Mouse (Mus musculus) embryonic facial prominence, embryonic 10.5 days (tissue): ENCODE results near the gene Vmp1. TPM values are rescaled to one million over a fixed set of nuclear protein-coding genes. Genes with fewer than 3 reads are reported as not detected.

ENCODE experiments used
- DNase-seq: peaks from one replicate; pipeline ENCODE4 v3.0.0-alpha.2; 2017; ENCODE audit warnings: low spot score
- H3K27ac ChIP-seq: fragments of 300-500 bp; sonication (generic); replicated peaks from 2 replicates; pipeline ENCODE4 v1.5.1; 2016; ENCODE audit warnings: mild to moderate bottlenecking
- H3K27me3 ChIP-seq: fragments of 300-500 bp; sonication (generic); replicated peaks from 2 replicates; pipeline ENCODE4 v1.6.1; 2016; ENCODE audit warnings: low read depth, mild to moderate bottlenecking; ENCODE audit not compliant: poor library complexity, severe bottlenecking
- H3K36me3 ChIP-seq: fragments of 300-500 bp; sonication (generic); replicated peaks from 2 replicates; pipeline ENCODE4 v1.6.1; 2016; ENCODE audit warnings: mild to moderate bottlenecking, moderate library complexity
- H3K4me1 ChIP-seq: fragments of 300-500 bp; sonication (generic); 2 replicates; pipeline ENCODE4 v1.6.1; 2016
- H3K4me3 ChIP-seq: fragments of 300-500 bp; sonication (generic); 2 replicates; pipeline ENCODE4 v1.5.1; 2016; ENCODE audit warnings: mild to moderate bottlenecking, moderate library complexity
- H3K9me3 ChIP-seq: fragments of 300-500 bp; sonication (generic); 2 replicates; pipeline ENCODE4 v1.6.1; 2016; ENCODE audit warnings: mild to moderate bottlenecking
- WGBS: fragments of 180-500 bp; shearing (Covaris S2); methylation state at CpG from one replicate; pipeline ENCODE4 v1.1.7; 2016; 5-methylcytosine and 5-hydroxymethylcytosine counted together
- polyA plus RNA-seq: library from polyadenylated mRNA; unstranded; fragments of >200 nt; fragmentation: Nextera tagmentation; extraction: Ambion mirVana; gene quantifications from 2 replicates; pipeline ENCODE4 v1.2.1, GENCODE M21; 2016

The Vmp1 gene
- polyA plus RNA-seq: 84.9 and 89.9 TPM in 2 replicates

GRCm38 (mm10) chr11:86683395-86684125 lies at the start of gene Vmp1, which contains the start of gene Ptrh2:
Gene Vmp1 (minus strand): TSS chr11:86683836.
Gene Ptrh2 (plus strand): TSS chr11:86683985.
- H3K36me3 ChIP-seq: peaks cover 30% of the 10 kb centered on the region
- H3K4me3 ChIP-seq: peak within 1 kb of the TSS; percentile 86
- peak; percentile 97 for DNase-seq
- H3K9me3 ChIP-seq: no peaks in the 10 kb centered on the region
- peak within 1 kb of the TSS; percentile 90 for H3K27ac ChIP-seq
- H3K4me1 ChIP-seq: peaks cover 32% of the 10 kb centered on the region
- no peaks in the 10 kb centered on the region for H3K27me3 ChIP-seq
- WGBS: under 1% methylated on average over 56 of the region's 56 CpGs

- no peaks in the 10 kb centered on the region for H3K27me3 ChIP-seq
- no peak for DNase-seq
- H3K27ac ChIP-seq: no peak overlapping the region
- H3K36me3 ChIP-seq: peaks cover 92% of the 10 kb centered on the region
- H3K4me1 ChIP-seq: no peaks in the 10 kb centered on the region
- WGBS: 90% methylated on average over 2 of the region's 2 CpGs
- H3K9me3 ChIP-seq: no peaks in the 10 kb centered on the region
- H3K4me3 ChIP-seq: no peak overlapping the region
Observed at GRCm38 (mm10) chr11:86731443-86731842, 47.8 kb upstream of the Vmp1 start.

GRCm38 (mm10) chr11:86725607-86726006 lies 42.0 kb upstream of the Vmp1 start:
- no peaks in the 10 kb centered on the region for H3K4me1 ChIP-seq
- no peak for DNase-seq
- peaks cover 96% of the 10 kb centered on the region for H3K36me3 ChIP-seq
- no peak overlapping the region for H3K4me3 ChIP-seq
- no peaks in the 10 kb centered on the region for H3K9me3 ChIP-seq
- no peak overlapping the region for H3K27ac ChIP-seq
- H3K27me3 ChIP-seq: no peaks in the 10 kb centered on the region

DNA sequence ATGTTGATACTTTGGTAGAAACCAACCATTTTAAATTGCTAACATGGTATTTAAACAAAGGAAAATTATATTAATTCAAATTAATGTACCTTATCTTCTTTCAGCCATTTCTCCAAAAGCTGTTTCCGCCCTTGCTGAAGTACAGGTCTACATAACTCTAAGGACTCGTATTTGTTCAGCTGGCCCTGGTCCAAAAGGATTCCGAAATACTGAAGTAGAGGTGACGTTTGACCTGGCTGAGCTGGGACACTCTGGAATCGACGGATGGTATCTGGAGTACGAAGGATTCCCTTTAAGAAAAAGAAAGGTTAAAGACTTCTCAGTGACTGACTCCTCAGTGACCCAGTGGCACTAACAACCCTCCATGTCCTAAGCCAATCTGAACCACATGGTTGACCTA lies 41.3 kb upstream of the Vmp1 start:
- no peak for DNase-seq
- 88% methylated on average over 7 of the region's 7 CpGs for WGBS
- Histone ChIP-seq H3K27me3 (no peaks in the 10 kb centered on the region), H3K4me1 (no peaks in the 10 kb centered on the region), H3K27ac (no peak overlapping the region), H3K9me3 (no peaks in the 10 kb centered on the region), H3K4me3 (no peak overlapping the region), H3K36me3 (peaks cover 96% of the 10 kb centered on the region)

DNA sequence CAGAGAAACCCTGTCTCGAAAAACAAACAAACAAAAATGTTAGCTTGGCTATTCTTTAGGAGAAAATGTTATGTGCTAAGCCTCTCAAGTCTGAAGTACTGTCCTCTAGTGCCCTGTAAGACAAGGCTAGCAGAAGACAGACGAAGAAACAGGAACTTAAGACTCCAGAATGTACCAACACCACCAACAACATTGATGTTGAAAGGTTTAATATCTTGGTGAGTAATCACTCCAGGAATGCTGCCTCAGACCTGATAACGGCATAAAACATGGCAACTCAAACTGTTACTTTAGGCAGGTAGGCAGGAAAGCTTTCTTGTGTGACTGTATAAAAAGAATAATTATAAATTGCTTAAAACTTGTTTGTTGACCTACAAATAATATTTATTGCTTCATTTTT lies 40.4 kb upstream of the Vmp1 start:
- peaks cover 96% of the 10 kb centered on the region for H3K36me3 ChIP-seq
- no peak overlapping the region for H3K27ac ChIP-seq
- no peaks in the 10 kb centered on the region for H3K9me3 ChIP-seq
- no peak overlapping the region for H3K4me3 ChIP-seq
- no peak for DNase-seq
- no peaks in the 10 kb centered on the region for H3K4me1 ChIP-seq
- H3K27me3 ChIP-seq: no peaks in the 10 kb centered on the region
- WGBS: 94% methylated on average over 3 of the region's 3 CpGs

DNA sequence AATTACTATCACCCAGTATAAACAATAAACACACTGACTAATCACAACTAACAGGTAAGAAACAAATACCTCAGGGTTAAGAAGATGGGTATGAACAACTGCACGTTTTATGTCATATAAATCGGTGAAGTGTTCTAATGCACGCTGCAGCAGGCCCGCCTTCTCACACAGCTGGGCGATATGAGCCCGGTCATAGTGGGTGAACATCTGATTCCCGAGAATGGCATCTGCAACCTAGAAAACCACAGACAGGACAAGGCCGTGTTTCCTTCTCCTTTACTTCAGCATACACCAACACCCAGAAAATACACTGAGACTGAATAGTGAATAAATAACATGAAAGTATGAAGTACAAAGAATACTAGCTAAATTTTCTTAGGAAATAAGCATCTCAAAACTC lies 35.8 kb upstream of the Vmp1 start:
- H3K27me3 ChIP-seq: no peaks in the 10 kb centered on the region
- no peaks in the 10 kb centered on the region for H3K4me1 ChIP-seq
- H3K9me3 ChIP-seq: no peaks in the 10 kb centered on the region
- WGBS: 94% methylated on average over 8 of the region's 8 CpGs
- H3K4me3 ChIP-seq: no peak overlapping the region
- peaks cover 91% of the 10 kb centered on the region for H3K36me3 ChIP-seq
- DNase-seq: no peak
- H3K27ac ChIP-seq: no peak overlapping the region

DNA sequence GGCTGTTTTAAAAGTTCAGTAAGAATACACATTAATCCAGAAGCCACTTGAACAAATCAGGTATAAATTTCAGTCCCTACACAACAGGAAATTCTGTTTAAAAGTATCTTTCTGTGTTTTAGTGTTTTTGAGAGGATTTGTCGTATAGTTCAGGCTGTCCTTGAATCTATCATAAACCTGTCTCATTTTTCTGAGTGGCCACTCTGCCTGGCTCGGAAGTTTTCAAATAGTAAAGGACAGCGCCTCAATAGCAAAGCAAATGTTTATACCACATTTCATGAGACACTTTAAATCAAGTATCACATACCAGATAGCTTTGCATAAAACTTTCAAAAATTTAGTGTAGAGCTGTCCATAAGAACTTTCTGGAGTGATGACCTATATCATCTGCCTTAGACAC lies 34.7 kb upstream of the Vmp1 start:
- H3K4me1 ChIP-seq: no peaks in the 10 kb centered on the region
- no peaks in the 10 kb centered on the region for H3K27me3 ChIP-seq
- H3K9me3 ChIP-seq: no peaks in the 10 kb centered on the region
- H3K4me3 ChIP-seq: no peak overlapping the region
- DNase-seq: no peak
- 96% methylated on average over 3 of the region's 3 CpGs for WGBS
- H3K27ac ChIP-seq: no peak overlapping the region
- peaks cover 91% of the 10 kb centered on the region for H3K36me3 ChIP-seq

DNA sequence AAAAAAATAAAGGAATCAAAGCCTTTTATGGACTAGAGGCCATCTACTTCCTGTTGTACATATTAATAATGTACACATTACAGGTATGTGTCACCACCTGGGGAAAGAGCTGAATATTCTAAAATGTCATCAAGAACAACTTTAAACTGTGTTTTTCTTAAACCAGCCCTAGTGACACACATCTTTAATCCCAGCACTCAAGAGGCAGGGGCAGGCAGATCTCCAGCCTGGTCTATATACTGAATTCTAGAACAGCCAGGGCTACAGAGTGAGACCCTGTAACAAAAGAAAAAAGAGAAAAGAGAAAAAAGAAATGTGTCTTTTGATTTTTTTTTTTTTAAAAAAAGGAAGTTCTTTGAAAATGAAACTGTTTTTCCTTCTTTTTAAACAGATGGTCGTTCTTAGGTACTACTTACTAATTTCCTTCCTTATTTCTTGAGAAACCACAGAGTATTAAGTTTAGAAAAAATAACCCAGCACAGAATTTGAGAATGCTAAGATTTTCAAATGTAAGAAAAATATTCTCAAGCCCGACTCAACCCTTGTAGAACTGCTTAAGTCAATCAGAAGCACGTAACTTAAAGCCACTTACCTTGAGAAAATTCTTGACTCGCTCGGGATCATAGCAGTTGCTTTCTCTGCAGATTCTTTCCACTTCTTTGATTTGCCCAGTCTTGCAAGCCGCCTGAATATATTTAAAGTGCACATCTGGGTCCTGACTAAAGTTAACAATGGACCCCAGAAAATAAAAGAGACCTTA lies 33.9 kb upstream of the Vmp1 start:
- H3K27ac ChIP-seq: no peak overlapping the region
- no peaks in the 10 kb centered on the region for H3K4me1 ChIP-seq
- no peak for DNase-seq
- no peaks in the 10 kb centered on the region for H3K9me3 ChIP-seq
- no peaks in the 10 kb centered on the region for H3K27me3 ChIP-seq
- H3K36me3 ChIP-seq: peaks cover 94% of the 10 kb centered on the region
- no peak overlapping the region for H3K4me3 ChIP-seq
- WGBS: 93% methylated on average over 6 of the region's 6 CpGs

DNA sequence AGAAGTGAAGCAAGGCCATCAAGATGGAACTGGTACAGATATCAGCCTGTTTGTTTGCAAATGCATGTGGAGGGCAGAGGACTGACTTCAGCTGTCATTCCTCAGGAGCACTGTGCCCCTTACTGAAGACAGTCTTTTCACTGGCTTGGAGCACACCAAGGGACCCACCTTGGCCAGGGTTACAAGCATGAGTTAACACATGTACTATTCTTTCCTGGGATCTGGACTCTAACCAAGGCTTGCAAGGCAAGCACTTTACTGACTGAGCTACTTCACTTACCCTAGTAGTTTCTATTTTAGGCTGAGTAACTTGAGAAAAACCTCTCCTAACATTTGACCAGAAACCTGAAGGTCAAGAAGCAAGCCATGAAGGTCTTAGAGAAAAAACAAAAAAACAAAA lies 31.0 kb upstream of the Vmp1 start:
- DNase-seq: no peak
- peaks cover 94% of the 10 kb centered on the region for H3K36me3 ChIP-seq
- no peaks in the 10 kb centered on the region for H3K27me3 ChIP-seq
- no peaks in the 10 kb centered on the region for H3K9me3 ChIP-seq
- no peak overlapping the region for H3K4me3 ChIP-seq
- H3K27ac ChIP-seq: no peak overlapping the region
- H3K4me1 ChIP-seq: no peaks in the 10 kb centered on the region

GRCm38 (mm10) chr11:86701151-86701550 lies 17.5 kb upstream of the Vmp1 start:
- peaks cover 96% of the 10 kb centered on the region for H3K36me3 ChIP-seq
- WGBS: 96% methylated on average over 4 of the region's 4 CpGs
- DNase-seq: no peak
- H3K4me3 ChIP-seq: no peak overlapping the region
- no peaks in the 10 kb centered on the region for H3K4me1 ChIP-seq
- H3K9me3 ChIP-seq: no peaks in the 10 kb centered on the region
- H3K27ac ChIP-seq: no peak overlapping the region
- H3K27me3 ChIP-seq: no peaks in the 10 kb centered on the region

GRCm38 (mm10) chr11:86695461-86695860 lies 11.8 kb upstream of the Vmp1 start:
- no peaks in the 10 kb centered on the region for H3K4me1 ChIP-seq
- no peak overlapping the region for H3K27ac ChIP-seq
- WGBS: 88% methylated on average over 4 of the region's 4 CpGs
- H3K9me3 ChIP-seq: no peaks in the 10 kb centered on the region
- no peak overlapping the region for H3K4me3 ChIP-seq
- H3K27me3 ChIP-seq: no peaks in the 10 kb centered on the region
- DNase-seq: no peak
- peaks cover 97% of the 10 kb centered on the region for H3K36me3 ChIP-seq

- Histone ChIP-seq H3K9me3 (no peaks in the 10 kb centered on the region), H3K27me3 (no peaks in the 10 kb centered on the region), H3K4me3 (no peak overlapping the region), H3K4me1 (no peaks in the 10 kb centered on the region), H3K36me3 (peaks cover 97% of the 10 kb centered on the region), H3K27ac (no peak overlapping the region)
- WGBS: 88% methylated on average over 2 of the region's 2 CpGs
- DNase-seq: no peak
Observed at GRCm38 (mm10) chr11:86692546-86692945, 8.9 kb upstream of the Vmp1 start.

- DNase-seq: no peak
- H3K4me1 ChIP-seq: no peaks in the 10 kb centered on the region
- H3K4me3 ChIP-seq: no peak overlapping the region
- peaks cover 97% of the 10 kb centered on the region for H3K36me3 ChIP-seq
- H3K27me3 ChIP-seq: no peaks in the 10 kb centered on the region
- H3K27ac ChIP-seq: no peak overlapping the region
- H3K9me3 ChIP-seq: no peaks in the 10 kb centered on the region
- WGBS: 96% methylated on average over 2 of the region's 2 CpGs
Observed at GRCm38 (mm10) chr11:86691956-86692355, 8.3 kb upstream of the Vmp1 start.
